Mouse (Mus musculus): ENCODE measurements at regions not wholly inside any gene's neighbourhood (a gene's known extent, or its start where the extent isn't known, plus 50 kb on each side); places are given as distances from the start of the nearest gene placed in this dataset.

DNA sequence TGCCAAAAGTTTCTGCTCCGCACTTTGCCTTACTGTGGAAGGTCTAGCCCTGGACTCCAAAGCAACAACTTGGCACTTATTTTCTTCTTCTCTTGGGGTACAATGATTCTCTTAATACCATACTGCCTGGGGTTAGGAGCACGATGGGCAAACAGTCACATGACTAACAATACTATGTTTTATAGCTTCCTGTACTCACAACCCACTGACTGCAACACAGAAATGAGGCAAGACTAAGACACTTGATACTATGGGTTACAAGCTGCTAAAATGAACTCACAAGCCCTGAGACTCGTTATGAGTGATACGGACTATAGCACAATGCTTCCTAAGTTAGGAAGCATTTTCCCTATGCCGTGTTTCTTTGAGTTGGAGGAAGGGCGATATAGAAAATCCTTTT, 222.3 kb upstream of the Zpld1 start:
- no peak for TF ChIP-seq CTCF (IDR thresholded peaks at IDR 0.05; ENCODE audit: low read depth, low read length)
- TF ChIP-seq POLR2A (IDR thresholded peaks at IDR 0.05; ENCODE audit: extremely low read depth, insufficient read depth, low read length): no peak
